Mouse (Mus musculus): ENCODE measurements around the gene Adgrf1.

- TF ChIP-seq MAX (IDR thresholded peaks at IDR 0.05; ENCODE audit: low read depth) (no peak), POLR2A (IDR thresholded peaks at IDR 0.05; ENCODE audit: insufficient read length, low read depth) (no peak), TCF12 (IDR thresholded peaks at IDR 0.05; ENCODE audit: insufficient read depth, poor library complexity, severe bottlenecking) (no peak), SRF (IDR thresholded peaks at IDR 0.05; ENCODE audit: control insufficient read depth, insufficient read length, low read depth) (no peak), USF1 (IDR thresholded peaks at IDR 0.05; ENCODE audit: low read depth) (no peak), POLR2AphosphoS2 (IDR thresholded peaks at IDR 0.05; ENCODE audit: insufficient read length, low read depth) (no peak)
Measured at GRCm38 (mm10) chr17:43266636-43267035, 3.5 kb upstream of the Adgrf1 start.

All from myocyte (in vitro differentiated cells).